Mouse (Mus musculus) olfactory bulb, adult 2 months (tissue): ENCODE results near the gene Hist1h2bh.

Experiments used
- CTCF ChIP-seq: fragments of 200-500 bp; IDR thresholded peaks from 2 replicates; pipeline ENCODE4 v1.5.1; 2012; ENCODE audit warnings: low read depth, mild to moderate bottlenecking, low read length, moderate library complexity; ENCODE audit not compliant: insufficient read depth
- POLR2A ChIP-seq: fragments of 200-500 bp; IDR thresholded peaks from 2 replicates; pipeline ENCODE4 v1.6.1; 2012; ENCODE audit warnings: mild to moderate bottlenecking, low read depth, low read length, moderate library complexity; ENCODE audit not compliant: insufficient read depth

- TF ChIP-seq POLR2A: peak; percentile 92
- no peak for TF ChIP-seq CTCF
These were observed 12.0 kb downstream of the Hist1h2bh start, which contains the start of gene Hist1h4h for GRCm38 (mm10) chr13:23530901-23531875.
